ENCODE assay signal across 10 mouse cellular contexts in genomic region chr1:132326777-132327176, GRCm38 (mm10). TPM values are rescaled to one million over a fixed set of nuclear protein-coding genes. Genes with fewer than 3 reads are reported as not detected.
DNase-seq lines count a peak whose midpoint lies in the region; ATAC-seq and TF ChIP-seq lines count a peak whose summit lies in the region.
"Had no signal": no experiment of that assay in that cellular context is flagged by ENCODE, and none has a peak within 500 bp of the region (broad histone marks: within the 10 kb centered on the region; RNA-seq: fewer than 3 reads in every experiment).

No protein-coding gene starts in this region.

- no peak overlapping the region for H3K4me2 ChIP-seq in liver, embryonic 11.5 days
- H3K4me2 ChIP-seq in forebrain, embryonic 14.5 days (ENCODE audit: low read length) = no peak overlapping the region
- no peak overlapping the region for H3K4me2 ChIP-seq in neural tube, embryonic 13.5 days

- H3K4me1 ChIP-seq in liver, adult 2 months (ENCODE audit: control insufficient read depth, insufficient read depth, low read length) = peaks cover 38% of the 10 kb centered on the region
- H3K4me1 ChIP-seq in liver, embryonic 11.5 days (replicated peaks; ENCODE audit: control insufficient read depth, insufficient read depth, low read length) = peaks cover 6% of the 10 kb centered on the region
- H3K4me1 ChIP-seq in forebrain, embryonic 14.5 days (ENCODE audit: control insufficient read depth, insufficient read depth, low read length) = peaks cover 53% of the 10 kb centered on the region
- peaks cover 70% of the 10 kb centered on the region for H3K4me1 ChIP-seq in neural tube, embryonic 13.5 days (replicated peaks)

- no peak overlapping the region for H3K4me3 ChIP-seq in liver, adult 2 months (ENCODE audit: insufficient read depth, low read depth, low read length)
- H3K4me3 ChIP-seq in liver, embryonic 11.5 days (ENCODE audit: low read depth, low read length) = no peak overlapping the region
- H3K4me3 ChIP-seq in forebrain, embryonic 14.5 days (ENCODE audit: low read depth, low read length) = no peak overlapping the region
- H3K4me3 ChIP-seq in neural tube, embryonic 13.5 days = no peak overlapping the region
- H3K4me3 ChIP-seq in gastrocnemius, adult 2 months = no peak overlapping the region
- H3K4me3 ChIP-seq: erythroblast, embryonic 14.5 days had no signal

- TF ChIP-seq POLR2A in liver, adult 2 months (IDR thresholded peaks at IDR 0.05; ENCODE audit: extremely low read depth, insufficient read depth, low read length) = no peak

- ATAC-seq in liver, embryonic 11.5 days (replicated peaks; ENCODE audit: low FRiP score) = no peak
- peak; percentile 66 for ATAC-seq in forebrain, embryonic 14.5 days
- peak; percentile 41 for ATAC-seq in neural tube, embryonic 13.5 days (ENCODE audit: low read depth)
- ATAC-seq in frontal cortex, adult (ENCODE audit: low TSS enrichment) = no peak

- intact Hi-C loops in gastrocnemius, adult 2 months (cut with DNase I) = no loop called here

- H3K27ac ChIP-seq in liver, adult 2 months (replicated peaks; ENCODE audit: insufficient read depth, low read depth, low read length) = peak overlapping the region; percentile 77
- no peak overlapping the region for H3K27ac ChIP-seq in liver, embryonic 11.5 days (ENCODE audit: low read depth, low read length)
- peak overlapping the region; percentile 57; the same call in 1 of the 2 replicates for H3K27ac ChIP-seq in forebrain, embryonic 14.5 days (ENCODE audit: low read depth, low read length)
- H3K27ac ChIP-seq in neural tube, embryonic 13.5 days (replicated peaks) = peak overlapping the region; percentile 82
- H3K27ac ChIP-seq in gastrocnemius, adult 2 months = no peak overlapping the region
- H3K27ac ChIP-seq: kidney, postnatal 0 days had no signal

- H3K79me2 ChIP-seq in liver, adult 2 months (ENCODE audit: control insufficient read depth, insufficient read depth, low read length) = peaks cover 9% of the 10 kb centered on the region; the same call in 1 of the 2 replicates

- no peaks in the 10 kb centered on the region for H3K27me3 ChIP-seq in liver, adult 2 months (ENCODE audit: control insufficient read depth, insufficient read depth, low read length)
- no peaks in the 10 kb centered on the region for H3K27me3 ChIP-seq in liver, embryonic 11.5 days (replicated peaks; ENCODE audit: control insufficient read depth, insufficient read depth, low read length)
- no peaks in the 10 kb centered on the region for H3K27me3 ChIP-seq in forebrain, embryonic 14.5 days (replicated peaks; ENCODE audit: control insufficient read depth, insufficient read depth, low read length)
- no peaks in the 10 kb centered on the region for H3K27me3 ChIP-seq in neural tube, embryonic 13.5 days

- TF ChIP-seq CTCF in liver, adult 2 months (IDR thresholded peaks at IDR 0.05; ENCODE audit: low read depth, low read length) = no peak
- TF ChIP-seq CTCF in gastrocnemius, adult 2 months (IDR thresholded peaks at IDR 0.05) = no peak

- WGBS in liver, adult 2 months = 9% methylated on average over 9 of the region's 9 CpGs
- 69% methylated on average over 9 of the region's 9 CpGs for WGBS in liver, embryonic 11.5 days
- 21% methylated on average over 9 of the region's 9 CpGs for WGBS in forebrain, embryonic 14.5 days
- 35% methylated on average over 9 of the region's 9 CpGs for WGBS in neural tube, embryonic 13.5 days

- H3K9ac ChIP-seq in liver, adult 2 months (ENCODE audit: low read depth, low read length) = peak overlapping the region; percentile 23; the same call in 1 of the 2 replicates
- H3K9ac ChIP-seq in liver, embryonic 11.5 days (ENCODE audit: low read depth, low read length) = no peak overlapping the region
- H3K9ac ChIP-seq in forebrain, embryonic 14.5 days (ENCODE audit: low read length) = no peak overlapping the region
- no peak overlapping the region for H3K9ac ChIP-seq in neural tube, embryonic 13.5 days

- no peaks in the 10 kb centered on the region for H3K9me3 ChIP-seq in liver, embryonic 11.5 days (ENCODE audit: control insufficient read depth, low read length)
- no peaks in the 10 kb centered on the region for H3K9me3 ChIP-seq in forebrain, embryonic 14.5 days (replicated peaks; ENCODE audit: control insufficient read depth, low read length)
- no peaks in the 10 kb centered on the region for H3K9me3 ChIP-seq in neural tube, embryonic 13.5 days

- DNase-seq in liver, adult 2 months (ENCODE audit: extremely low read depth, low read depth, low spot score) = peak; percentile 92
- no peak for DNase-seq in liver, embryonic 11.5 days (ENCODE audit: low spot score)
- peak; percentile 91 for DNase-seq in forebrain, embryonic 14.5 days (ENCODE audit: low spot score)
- DNase-seq in kidney, postnatal 14 days = peak; percentile 55
- DNase-seq in gastrocnemius, adult 2 months = no peak
- DNase-seq in urinary bladder, postnatal 10 days (ENCODE audit: low spot score) = no peak

- peaks cover 30% of the 10 kb centered on the region for H3K36me3 ChIP-seq in liver, adult 2 months (ENCODE audit: control insufficient read depth, insufficient read depth, low read length)
- no peaks in the 10 kb centered on the region for H3K36me3 ChIP-seq in liver, embryonic 11.5 days (ENCODE audit: control insufficient read depth, insufficient read depth, low read length)
- peaks cover 44% of the 10 kb centered on the region for H3K36me3 ChIP-seq in forebrain, embryonic 14.5 days (ENCODE audit: control insufficient read depth, insufficient read depth, low read length)
- peaks cover 30% of the 10 kb centered on the region for H3K36me3 ChIP-seq in neural tube, embryonic 13.5 days

RNA-seq across cellular contexts. Expression of gene Nuak2, which starts 10.9 kb away (rescaled TPM):
- 3.8 and 4.8 TPM in 2 replicates for total RNA-seq in liver, adult 2 months (2014; rRNA removed)
- 6.4 and 8.0 TPM in 2 replicates for polyA plus RNA-seq in liver, adult 2 months (2012; rRNA removed)
- polyA plus RNA-seq in liver, embryonic 11.5 days (2014; fragmentation: Nextera tagmentation; extraction: Ambion mirVana) = 1.2 and 2.0 TPM in 2 replicates
- 18.8 and 20.1 TPM in 2 replicates for polyA plus RNA-seq in forebrain, embryonic 14.5 days (2014; fragmentation: Nextera tagmentation; extraction: Ambion mirVana)
- 9.0 and 10.5 TPM in 2 replicates for polyA plus RNA-seq in neural tube, embryonic 13.5 days (2015; fragmentation: Nextera tagmentation; extraction: Ambion mirVana)
- under 1 TPM; 0.38 to 0.98 TPM for total RNA-seq in gastrocnemius, adult 2 months (2021)
- polyA plus RNA-seq: erythroblast, embryonic 14.5 days had no signal

RNA-seq across cellular contexts. Expression of gene Klhdc8a, which starts 28.4 kb away (rescaled TPM):
- 0.18 and 0.81 TPM in 2 replicates for total RNA-seq in liver, adult 2 months (2014; rRNA removed)
- 1.2 and 1.4 TPM in 2 replicates for polyA plus RNA-seq in liver, adult 2 months (2012; rRNA removed)
- 0.05 TPM in 1 of 2 replicates, not detected in the other for polyA plus RNA-seq in liver, embryonic 11.5 days (2014; fragmentation: Nextera tagmentation; extraction: Ambion mirVana)
- 3.4 TPM in 2 replicates for polyA plus RNA-seq in forebrain, embryonic 14.5 days (2014; fragmentation: Nextera tagmentation; extraction: Ambion mirVana)
- 4.6 and 6.1 TPM in 2 replicates for polyA plus RNA-seq in neural tube, embryonic 13.5 days (2015; fragmentation: Nextera tagmentation; extraction: Ambion mirVana)
- total RNA-seq in gastrocnemius, adult 2 months (2021) = under 1 TPM; 0.13 to 0.31 TPM
- polyA plus RNA-seq: erythroblast, embryonic 14.5 days had no signal

Comparison
In these comparisons a context has a peak if more than half of its experiments do, and no peak if none do; other contexts are left out.
1. DNase-seq: peak in liver, adult 2 months (single experiment), forebrain, embryonic 14.5 days (single experiment) and kidney, postnatal 14 days (single experiment); none in liver, embryonic 11.5 days (single experiment), gastrocnemius, adult 2 months (single experiment) and urinary bladder, postnatal 10 days (single experiment).
2. H3K27ac ChIP-seq: peak in liver, adult 2 months (single experiment), forebrain, embryonic 14.5 days (single experiment) and neural tube, embryonic 13.5 days (single experiment); none in liver, embryonic 11.5 days (single experiment) and gastrocnemius, adult 2 months (single experiment).
3. ATAC-seq: peak in forebrain, embryonic 14.5 days (single experiment) and neural tube, embryonic 13.5 days (single experiment); none in liver, embryonic 11.5 days (single experiment) and frontal cortex, adult (single experiment).